Mouse (Mus musculus) urinary bladder, adult 18-20 months (tissue): ENCODE data around the gene Ehbp1.

Experiments
- DNase-seq, 2 experiments: peaks; one replicate each; pipeline ENCODE4 v3.0.0; 2022; ENCODE audit warnings: low spot score in 2 of 2, mixed read lengths in 2 of 2

Ehbp1 gene

GRCm38 (mm10) chr11:22001321-22002061, 340.6 kb downstream of the Ehbp1 start:
- peak; percentile 37 to 63 for DNase-seq

GRCm38 (mm10) chr11:22000316-22001076, 341.6 kb downstream of the Ehbp1 start:
- peak in 1 of 2 experiments; percentile 25 for DNase-seq

GRCm38 (mm10) chr11:21999396-22000315, 342.4 kb downstream of the Ehbp1 start:
- peak in 1 of 2 experiments; percentile 16 for DNase-seq

DNA sequence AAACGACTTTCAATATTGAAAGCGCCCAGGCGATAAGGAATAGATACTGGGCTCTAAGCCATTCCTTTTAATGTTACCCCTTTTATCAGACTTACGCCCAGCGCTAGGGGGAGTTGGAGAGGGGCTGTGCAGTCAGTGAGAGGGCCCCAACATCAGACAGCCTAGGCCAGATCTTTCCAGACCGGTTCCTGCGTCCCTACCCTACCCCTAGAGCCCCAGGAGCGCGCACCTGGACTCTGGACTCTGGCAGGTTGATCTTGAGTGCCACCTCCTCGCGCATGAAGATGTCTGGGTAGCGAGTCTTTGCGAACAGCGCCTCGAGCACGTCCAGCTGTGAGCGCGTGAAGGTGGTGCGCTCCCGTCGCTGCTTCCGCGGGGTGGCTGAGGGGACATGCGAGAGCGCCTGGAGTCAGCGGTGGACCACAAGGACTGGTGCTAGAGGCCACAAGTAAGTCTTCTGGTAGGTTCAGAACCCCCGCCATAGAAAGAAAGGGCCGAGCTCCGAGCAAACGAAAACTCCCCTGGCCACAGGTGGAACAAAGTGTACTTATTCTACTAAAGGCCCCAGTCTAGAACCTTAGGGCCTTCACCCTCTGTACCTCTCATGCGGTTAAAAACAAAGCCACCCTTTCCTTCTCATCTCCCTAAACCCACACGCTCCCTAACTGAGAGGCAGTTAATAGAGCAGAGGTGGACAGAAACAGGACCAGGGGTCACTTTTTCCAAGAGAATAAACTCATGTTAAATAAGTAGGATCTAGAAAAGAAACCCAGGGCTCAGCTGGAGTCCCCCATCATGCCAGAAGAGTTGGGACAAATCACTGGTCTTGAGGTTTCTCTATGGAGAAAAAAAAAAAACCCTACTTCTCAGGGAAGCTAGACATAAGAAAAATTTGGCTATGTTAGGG, 343.7 kb downstream of the Ehbp1 start:
- peak in 1 of 2 experiments; percentile 20 for DNase-seq

GRCm38 (mm10) chr11:21997561-21998140, 344.4 kb downstream of the Ehbp1 start:
- peak in 1 of 2 experiments; percentile 27 for DNase-seq

GRCm38 (mm10) chr11:21996661-21997560, 345.2 kb downstream of the Ehbp1 start:
- DNase-seq = peak in 1 of 2 experiments; percentile 39

- no peak for DNase-seq
These were observed 345.8 kb downstream of the Ehbp1 start for GRCm38 (mm10) chr11:21996325-21996647.

GRCm38 (mm10) chr11:21995534-21996324, 346.4 kb downstream of the Ehbp1 start:
- DNase-seq = peak in 1 of 2 experiments; percentile 23

DNA sequence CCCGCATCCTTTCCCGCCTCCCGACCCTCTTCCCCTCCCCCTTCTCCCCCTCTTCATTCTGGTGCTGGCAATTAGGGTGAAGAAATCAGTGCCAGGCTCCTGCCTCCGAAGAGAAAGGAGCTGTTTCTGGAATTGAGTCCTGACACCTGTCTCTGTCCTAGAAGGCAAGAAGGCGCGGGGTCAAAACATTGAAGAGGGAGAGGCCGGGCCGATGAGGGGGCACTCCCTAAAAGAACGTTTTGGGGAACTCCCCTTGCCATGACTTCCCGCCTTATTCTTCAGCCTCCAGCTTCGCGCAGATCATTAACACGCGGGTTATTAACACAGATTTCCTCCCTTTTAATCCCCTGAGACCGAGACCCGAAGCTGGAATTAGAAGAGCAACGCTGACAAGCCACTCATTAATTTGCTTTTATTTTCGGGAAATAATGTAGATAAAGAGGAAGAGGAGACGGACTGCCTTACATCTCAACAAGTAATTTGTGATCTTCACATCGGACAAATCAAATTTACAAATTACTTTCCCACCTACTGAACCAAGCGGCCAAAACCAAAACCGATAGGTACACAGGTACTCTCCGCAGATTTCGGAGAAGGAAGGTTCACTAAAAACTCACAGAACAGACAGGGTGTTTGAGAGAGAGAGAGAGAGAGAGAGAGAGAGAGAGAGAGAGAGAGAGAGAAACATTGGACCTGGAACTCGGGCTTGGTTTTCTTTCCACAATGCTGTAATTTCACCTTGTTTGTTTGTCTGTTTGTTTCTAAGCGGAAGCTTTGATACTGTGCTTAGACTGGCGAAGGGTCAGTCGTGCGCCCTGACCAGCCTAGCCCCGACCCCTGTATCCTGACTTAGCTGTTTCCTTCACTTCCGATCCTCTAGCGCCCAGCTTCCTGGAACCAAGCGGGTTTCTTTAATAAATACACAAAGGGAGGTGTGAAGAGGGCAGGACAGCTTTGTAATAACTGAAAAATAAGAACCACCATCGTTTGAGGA, 347.4 kb downstream of the Ehbp1 start:
- DNase-seq = peak in 1 of 2 experiments; percentile 25

DNA sequence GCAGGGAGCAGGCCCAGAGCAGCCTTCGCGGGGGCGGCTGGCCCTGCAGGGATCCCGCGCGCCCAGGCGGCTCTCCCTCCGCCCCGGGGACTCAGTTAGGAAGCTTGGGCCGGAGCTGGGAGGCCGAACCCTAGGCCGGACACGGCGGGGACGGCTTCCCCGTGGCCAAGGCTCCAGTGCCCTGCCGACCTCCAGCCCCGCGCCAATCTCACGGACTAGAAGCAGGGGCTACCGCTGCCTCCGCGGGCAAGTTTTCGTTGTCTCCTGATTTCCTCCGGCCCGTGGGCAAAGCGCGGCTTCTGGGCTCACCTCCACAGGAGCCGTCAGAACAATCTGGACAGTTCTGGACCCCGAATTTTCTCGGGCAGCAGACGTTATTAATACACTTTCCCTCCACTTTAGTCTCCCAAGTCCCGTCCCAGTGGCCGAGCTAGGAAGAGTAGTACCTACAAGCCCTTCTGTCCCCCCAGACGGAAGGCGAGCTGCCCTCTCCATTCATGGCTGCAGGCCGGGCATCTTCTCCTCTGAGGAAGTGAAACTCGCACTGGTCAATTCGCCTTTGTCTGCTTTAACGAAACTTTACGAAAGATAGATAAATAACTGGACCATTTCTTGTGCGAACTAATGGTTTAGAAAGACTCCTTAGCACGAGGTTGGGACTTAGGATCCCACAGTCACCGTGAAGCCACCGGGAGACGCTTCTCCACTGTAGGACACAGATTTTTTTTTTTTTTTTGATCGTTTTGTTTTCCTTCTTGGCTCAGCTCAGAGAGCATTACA, 348.3 kb downstream of the Ehbp1 start:
- DNase-seq = peak; percentile 6 to 48

GRCm38 (mm10) chr11:21992761-21993596, 349.1 kb downstream of the Ehbp1 start:
- DNase-seq = peak in 1 of 2 experiments; percentile 22

DNA sequence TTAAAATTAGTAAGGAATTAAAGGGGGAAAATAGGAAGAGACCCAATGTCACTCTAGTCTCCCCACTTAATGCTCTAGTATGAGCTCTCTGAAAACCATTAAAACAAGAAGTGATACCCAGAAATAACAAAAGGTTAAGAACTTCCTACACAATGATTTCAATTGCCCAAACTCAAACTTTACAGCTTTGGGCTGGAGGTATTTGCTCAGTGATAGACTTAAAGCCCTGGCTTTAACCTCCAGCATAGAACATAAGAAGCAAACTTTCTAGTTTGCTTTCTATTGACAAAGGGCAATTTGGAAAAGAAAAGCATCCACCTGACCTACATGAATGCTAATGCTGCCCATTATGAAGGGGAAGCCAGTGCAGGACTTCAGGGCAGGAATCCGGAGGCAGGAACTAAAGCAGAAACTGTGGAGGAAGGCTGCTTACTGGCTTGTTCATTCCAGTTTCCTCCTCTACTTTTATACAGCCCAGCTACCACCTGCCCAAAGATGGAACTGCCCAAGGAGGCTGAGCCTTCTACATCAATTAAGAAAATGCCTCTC, 353.6 kb downstream of the Ehbp1 start:
- DNase-seq = no peak

DNA sequence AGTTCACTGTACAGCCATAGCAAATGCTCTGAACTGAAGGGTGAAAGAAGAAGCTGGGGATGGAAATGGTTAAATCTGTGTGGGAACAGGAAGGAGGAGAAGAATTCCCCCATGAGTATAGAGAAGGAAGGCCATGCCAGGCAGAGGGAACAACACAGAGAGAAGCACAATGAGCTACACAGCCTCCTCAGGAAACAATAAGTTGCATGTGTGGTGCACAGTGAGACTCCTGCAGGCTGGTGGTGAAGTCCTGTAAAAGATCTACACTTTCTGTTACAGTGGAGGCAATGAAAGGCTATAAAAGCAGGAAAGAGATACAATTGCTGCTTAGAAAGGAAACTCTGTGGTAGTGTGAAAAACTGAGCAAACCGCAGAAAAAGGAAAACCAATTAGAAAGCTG, 357.0 kb downstream of the Ehbp1 start:
- no peak for DNase-seq

- DNase-seq = no peak
These were observed 368.0 kb downstream of the Ehbp1 start for GRCm38 (mm10) chr11:21974005-21974531.

GRCm38 (mm10) chr11:21973597-21973996, 368.5 kb downstream of the Ehbp1 start:
- DNase-seq = no peak
